Mouse (Mus musculus) heart, postnatal 25 days (tissue): ENCODE results near the gene Vmn2r70. TPM values are rescaled to one million over a fixed set of nuclear protein-coding genes. Genes with fewer than 3 reads are reported as not detected.

Source experiments
- DNase-seq: peaks from one replicate; pipeline ENCODE4 v3.0.0; 2022; ENCODE audit warnings: low spot score
- intact Hi-C: fragments of 180-260 bp; cut with DNase I; formaldehyde crosslinking; loops from one replicate; pipeline ENCODE4 v1.15.1; 2025
- total RNA-seq, 2 experiments: library from RNA; stranded (reverse); gene quantifications; 2 replicates each; pipeline ENCODE4 v1.2.3; 2021

Vmn2r70 gene
- total RNA-seq, result not detected

- intact Hi-C loops, result no loop called here
- no peak for DNase-seq
These were observed at the start of gene Vmn2r70 for GRCm38 (mm10) chr7:85569092-85569491. Vmn2r70 (minus strand) TSS chr7:85569192.

- intact Hi-C loops, result no loop called here
These were observed 6.2 kb downstream of the Vmn2r70 start, which contains the start of gene Vmn2r71 for GRCm38 (mm10) chr7:85562787-85563186. Vmn2r71 (plus strand) TSS chr7:85563087.

GRCm38 (mm10) chr7:85543118-85543517, 25.9 kb downstream of the Vmn2r70 start:
- intact Hi-C loops, result no loop called here
- DNase-seq, result no peak

More at GRCm38 (mm10) chr7:85562787-85563186, 6.2 kb downstream of the Vmn2r70 start, which contains the start of gene Vmn2r71:
- no peak for DNase-seq

- no peak for DNase-seq
- intact Hi-C loops, result no loop called here
These were observed 26.9 kb downstream of the Vmn2r70 start for GRCm38 (mm10) chr7:85542108-85542507.

Other genes starting within 250 kb of the Vmn2r70 start
- not detected for gene Vmn2r69, start 153.3 kb downstream of the Vmn2r70 start, total RNA-seq
- not detected for gene Vmn2r71, start 6.1 kb downstream of the Vmn2r70 start, total RNA-seq
- gene Vmn2r72, start 185.9 kb upstream of the Vmn2r70 start, total RNA-seq, result not detected